Mouse (Mus musculus): ENCODE measurements around the gene Lpp. TPM values are rescaled to one million over a fixed set of nuclear protein-coding genes. Genes with fewer than 3 reads are reported as not detected.

Lpp gene
- polyA plus RNA-seq, 1 experiment, result 10.5 TPM

- no peak for TF ChIP-seq CTCF (IDR thresholded peaks at IDR 0.05; ENCODE audit: low read depth, low read length)
- no peak for TF ChIP-seq POLR2A (IDR thresholded peaks at IDR 0.05; ENCODE audit: borderline replicate concordance, low read depth, low read length)
- Histone ChIP-seq H3K27ac (ENCODE audit: insufficient read depth, low read depth, low read length) (no peak overlapping the region), H3K4me3 (ENCODE audit: insufficient read depth, low read length) (no peak overlapping the region), H3K4me1 (ENCODE audit: control insufficient read depth, insufficient read depth, low read length) (peaks cover 12% of the 10 kb centered on the region)
Observed at GRCm38 (mm10) chr16:24473966-24474365, 80.7 kb downstream of the Lpp start.

GRCm38 (mm10) chr16:24474781-24475180 is 81.5 kb downstream of the Lpp start:
- Histone ChIP-seq H3K27ac (ENCODE audit: insufficient read depth, low read depth, low read length) (no peak overlapping the region), H3K4me3 (ENCODE audit: insufficient read depth, low read length) (no peak overlapping the region), H3K4me1 (ENCODE audit: control insufficient read depth, insufficient read depth, low read length) (peaks cover 12% of the 10 kb centered on the region)
- TF ChIP-seq CTCF (IDR thresholded peaks at IDR 0.05; ENCODE audit: low read depth, low read length) (no peak), POLR2A (IDR thresholded peaks at IDR 0.05; ENCODE audit: borderline replicate concordance, low read depth, low read length) (no peak)

GRCm38 (mm10) chr16:24475305-24475947 is 82.1 kb downstream of the Lpp start:
- Histone ChIP-seq H3K27ac (ENCODE audit: insufficient read depth, low read depth, low read length) (no peak overlapping the region), H3K4me3 (ENCODE audit: insufficient read depth, low read length) (no peak overlapping the region), H3K4me1 (ENCODE audit: control insufficient read depth, insufficient read depth, low read length) (peaks cover 12% of the 10 kb centered on the region)
- TF ChIP-seq CTCF (IDR thresholded peaks at IDR 0.05; ENCODE audit: low read depth, low read length) (no peak), POLR2A (IDR thresholded peaks at IDR 0.05; ENCODE audit: borderline replicate concordance, low read depth, low read length) (no peak)

GRCm38 (mm10) chr16:24476911-24477401 is 83.6 kb downstream of the Lpp start:
- peaks cover 12% of the 10 kb centered on the region for H3K4me1 ChIP-seq (ENCODE audit: control insufficient read depth, insufficient read depth, low read length)
- no peak for TF ChIP-seq POLR2A (IDR thresholded peaks at IDR 0.05; ENCODE audit: borderline replicate concordance, low read depth, low read length)
- TF ChIP-seq CTCF (IDR thresholded peaks at IDR 0.05; ENCODE audit: low read depth, low read length), result no peak
- no peak overlapping the region for H3K4me3 ChIP-seq (ENCODE audit: insufficient read depth, low read length)
- no peak overlapping the region for H3K27ac ChIP-seq (ENCODE audit: insufficient read depth, low read depth, low read length)

- no peak for TF ChIP-seq CTCF (IDR thresholded peaks at IDR 0.05; ENCODE audit: low read depth, low read length)
- no peak for TF ChIP-seq POLR2A (IDR thresholded peaks at IDR 0.05; ENCODE audit: borderline replicate concordance, low read depth, low read length)
- Histone ChIP-seq H3K4me3 (ENCODE audit: insufficient read depth, low read length) (no peak overlapping the region), H3K4me1 (ENCODE audit: control insufficient read depth, insufficient read depth, low read length) (peaks cover 12% of the 10 kb centered on the region), H3K27ac (ENCODE audit: insufficient read depth, low read depth, low read length) (no peak overlapping the region)
Observed at GRCm38 (mm10) chr16:24478006-24478405, 84.7 kb downstream of the Lpp start.

GRCm38 (mm10) chr16:24478851-24479250 is 85.5 kb downstream of the Lpp start:
- no peak overlapping the region for H3K27ac ChIP-seq (ENCODE audit: insufficient read depth, low read depth, low read length)
- H3K4me3 ChIP-seq (ENCODE audit: insufficient read depth, low read length), result no peak overlapping the region
- H3K4me1 ChIP-seq (ENCODE audit: control insufficient read depth, insufficient read depth, low read length), result peaks cover 12% of the 10 kb centered on the region
- no peak for TF ChIP-seq CTCF (IDR thresholded peaks at IDR 0.05; ENCODE audit: low read depth, low read length)
- no peak for TF ChIP-seq POLR2A (IDR thresholded peaks at IDR 0.05; ENCODE audit: borderline replicate concordance, low read depth, low read length)

GRCm38 (mm10) chr16:24482648-24483047 is 89.3 kb downstream of the Lpp start:
- Histone ChIP-seq H3K4me1 (ENCODE audit: control insufficient read depth, insufficient read depth, low read length) (peaks cover 3% of the 10 kb centered on the region), H3K4me3 (ENCODE audit: insufficient read depth, low read length) (no peak overlapping the region), H3K27ac (ENCODE audit: insufficient read depth, low read depth, low read length) (no peak overlapping the region)
- no peak for TF ChIP-seq CTCF (IDR thresholded peaks at IDR 0.05; ENCODE audit: low read depth, low read length)
- no peak for TF ChIP-seq POLR2A (IDR thresholded peaks at IDR 0.05; ENCODE audit: borderline replicate concordance, low read depth, low read length)

GRCm38 (mm10) chr16:24483527-24484101 is 90.3 kb downstream of the Lpp start:
- peaks cover 7% of the 10 kb centered on the region for H3K4me1 ChIP-seq (ENCODE audit: control insufficient read depth, insufficient read depth, low read length)
- H3K4me3 ChIP-seq (ENCODE audit: insufficient read depth, low read length), result no peak overlapping the region
- no peak for TF ChIP-seq CTCF (IDR thresholded peaks at IDR 0.05; ENCODE audit: low read depth, low read length)
- TF ChIP-seq POLR2A (IDR thresholded peaks at IDR 0.05; ENCODE audit: borderline replicate concordance, low read depth, low read length), result no peak
- H3K27ac ChIP-seq (ENCODE audit: insufficient read depth, low read depth, low read length), result no peak overlapping the region

GRCm38 (mm10) chr16:24487782-24488241 is 94.5 kb downstream of the Lpp start:
- no peak overlapping the region for H3K4me3 ChIP-seq (ENCODE audit: insufficient read depth, low read length)
- peaks cover 19% of the 10 kb centered on the region for H3K4me1 ChIP-seq (ENCODE audit: control insufficient read depth, insufficient read depth, low read length)
- TF ChIP-seq POLR2A (IDR thresholded peaks at IDR 0.05; ENCODE audit: borderline replicate concordance, low read depth, low read length), result no peak
- no peak for TF ChIP-seq CTCF (IDR thresholded peaks at IDR 0.05; ENCODE audit: low read depth, low read length)
- H3K27ac ChIP-seq (ENCODE audit: insufficient read depth, low read depth, low read length), result no peak overlapping the region

Data from bone marrow macrophage, adult 2 months (primary cell).